Mouse (Mus musculus): ENCODE results near the gene Arhgef38. TPM values are rescaled to one million over a fixed set of nuclear protein-coding genes. Genes with fewer than 3 reads are reported as not detected.
A peak's percentile ranks its signal among the peaks of the same experiment; 100 is the strongest.

Arhgef38 gene
- polyA plus RNA-seq (2016; fragmentation: Nextera tagmentation; extraction: Ambion mirVana), result not detected in 2 replicates

DNA sequence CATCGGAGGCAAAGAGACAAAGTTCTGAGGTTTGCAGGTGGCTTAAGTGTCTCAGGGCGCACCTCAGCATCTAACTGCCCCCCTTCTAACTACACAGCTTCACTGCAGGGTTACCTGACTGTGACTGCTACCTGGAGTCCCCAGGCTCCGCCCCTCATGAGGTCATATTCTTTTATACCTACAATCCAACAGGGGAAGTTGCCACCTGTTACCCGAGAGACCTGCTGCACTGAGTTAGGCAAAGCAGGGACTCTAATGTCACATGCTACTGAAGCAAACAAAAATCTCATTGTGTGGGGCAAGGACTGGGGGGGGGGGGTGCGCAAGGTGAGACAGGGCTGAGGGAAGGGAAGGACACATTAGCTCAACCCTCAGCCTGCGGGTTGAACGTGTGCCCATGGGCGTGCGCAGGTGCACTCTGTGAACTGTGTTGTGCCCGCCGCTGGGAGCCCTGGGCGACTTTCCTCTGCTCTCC, at the start of gene Arhgef38:
Gene Arhgef38 (minus strand): TSS at position 129 of the 475 bp plus-strand sequence.
- WGBS, result 60% methylated on average over 11 of the region's 12 CpGs
- Histone ChIP-seq H3K4me1 (no peaks in the 10 kb centered on the region), H3K9me3 (replicated peaks) (no peaks in the 10 kb centered on the region), H3K27me3 (ENCODE audit: low read depth, poor library complexity, severe bottlenecking) (no peaks in the 10 kb centered on the region), H3K27ac (no peak within 1 kb of the TSS), H3K36me3 (no peaks in the 10 kb centered on the region), H3K4me3 (no peak within 1 kb of the TSS)
- no peak for DNase-seq (ENCODE audit: low spot score)

DNA sequence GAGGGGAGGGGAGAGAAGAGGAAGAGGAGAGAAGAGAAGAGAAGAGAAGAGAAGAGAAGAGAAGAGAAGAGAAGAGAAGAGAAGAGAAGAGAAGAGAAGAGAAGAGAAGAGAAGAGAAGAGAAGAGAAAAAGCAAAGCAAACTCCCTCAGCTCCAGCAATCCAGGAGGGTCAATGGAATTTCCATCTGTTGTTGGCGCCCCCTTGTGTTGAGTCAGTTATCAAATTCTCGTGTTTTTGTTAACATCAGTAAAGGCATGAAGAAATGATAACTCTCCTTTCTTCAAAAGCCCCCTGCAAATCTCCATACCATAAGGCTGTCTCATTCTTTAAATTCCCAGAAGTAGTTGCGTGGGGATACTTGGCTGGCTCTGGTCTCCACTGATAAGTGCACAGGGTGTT, 37.1 kb upstream of the Arhgef38 start:
- DNase-seq (ENCODE audit: low spot score), result peak; percentile 66
- Histone ChIP-seq H3K4me3 (no peak overlapping the region), H3K4me1 (no peaks in the 10 kb centered on the region), H3K27me3 (ENCODE audit: low read depth, poor library complexity, severe bottlenecking) (no peaks in the 10 kb centered on the region), H3K36me3 (no peaks in the 10 kb centered on the region), H3K9me3 (replicated peaks) (no peaks in the 10 kb centered on the region), H3K27ac (no peak overlapping the region)
- 17% methylated on average over 3 of the region's 3 CpGs for WGBS

DNA sequence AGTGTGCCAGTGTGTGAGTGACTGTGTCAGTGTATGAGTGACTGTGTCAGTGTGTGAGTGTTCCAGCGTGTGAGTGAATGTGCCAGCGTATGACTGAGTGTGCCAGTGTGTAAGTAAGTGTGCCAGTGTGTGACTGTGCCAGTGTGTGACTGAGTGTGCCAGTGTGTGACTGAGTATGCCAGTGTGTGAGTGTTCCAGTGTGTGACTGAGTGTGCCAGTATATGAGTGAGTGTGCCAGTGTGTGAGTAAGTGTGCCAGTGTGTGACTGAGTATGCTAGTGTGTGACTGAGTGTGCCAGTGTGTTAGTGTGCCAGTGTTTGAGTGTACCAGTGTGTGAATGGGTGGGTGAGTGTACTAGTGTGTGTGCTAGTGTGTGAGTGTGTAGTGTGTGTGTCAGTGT, 24.1 kb upstream of the Arhgef38 start:
- Histone ChIP-seq H3K4me3 (no peak overlapping the region), H3K9me3 (replicated peaks) (no peaks in the 10 kb centered on the region), H3K27ac (no peak overlapping the region), H3K27me3 (ENCODE audit: low read depth, poor library complexity, severe bottlenecking) (no peaks in the 10 kb centered on the region), H3K36me3 (no peaks in the 10 kb centered on the region), H3K4me1 (no peaks in the 10 kb centered on the region)
- no peak for DNase-seq (ENCODE audit: low spot score)
- 92% methylated on average over 2 of the region's 2 CpGs for WGBS

DNA sequence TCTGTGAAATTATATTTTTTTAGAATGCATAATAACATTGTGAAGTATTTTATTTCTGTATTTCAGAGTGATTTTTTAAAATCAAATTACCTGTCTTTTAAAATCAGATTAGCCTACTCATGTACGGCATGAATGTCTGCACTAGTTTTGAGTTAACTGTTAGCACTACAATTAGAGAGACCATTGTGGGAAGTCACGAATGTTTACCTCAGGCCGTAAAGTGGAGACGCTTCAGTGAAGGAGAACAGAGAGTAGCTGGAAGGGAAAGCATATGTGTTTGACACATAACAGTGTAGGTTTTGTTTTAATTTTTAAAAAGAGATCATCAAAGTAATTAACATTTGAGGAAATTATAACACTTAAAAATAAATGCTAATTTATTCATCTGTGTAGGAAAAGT, 21.1 kb upstream of the Arhgef38 start:
- Histone ChIP-seq H3K36me3 (no peaks in the 10 kb centered on the region), H3K27me3 (ENCODE audit: low read depth, poor library complexity, severe bottlenecking) (no peaks in the 10 kb centered on the region), H3K27ac (no peak overlapping the region), H3K4me3 (no peak overlapping the region), H3K9me3 (replicated peaks) (no peaks in the 10 kb centered on the region), H3K4me1 (no peaks in the 10 kb centered on the region)
- WGBS, result 77% methylated on average over 4 of the region's 4 CpGs
- DNase-seq (ENCODE audit: low spot score), result no peak

DNA sequence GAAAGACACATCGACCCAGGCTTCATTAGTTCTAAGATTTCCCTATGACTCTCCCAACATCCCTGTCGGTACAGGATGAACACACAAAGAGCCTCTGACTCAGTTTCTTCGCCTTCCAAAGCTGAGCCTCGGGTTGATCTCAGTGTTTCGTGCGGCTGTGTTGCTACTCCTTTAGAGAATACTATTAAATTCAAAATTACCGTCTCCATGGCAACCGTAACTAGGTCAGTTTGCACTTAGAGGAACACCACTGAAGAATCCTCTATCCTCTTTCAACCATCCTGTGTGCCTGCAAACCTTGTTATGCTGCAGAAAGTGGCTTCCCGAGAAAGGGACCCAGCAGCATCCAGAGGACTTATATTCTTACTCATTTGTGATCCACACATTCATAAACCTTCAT, 9.3 kb upstream of the Arhgef38 start:
- H3K36me3 ChIP-seq, result no peaks in the 10 kb centered on the region
- no peak overlapping the region for H3K4me3 ChIP-seq
- H3K27me3 ChIP-seq (ENCODE audit: low read depth, poor library complexity, severe bottlenecking), result no peaks in the 10 kb centered on the region
- 91% methylated on average over 9 of the region's 9 CpGs for WGBS
- DNase-seq (ENCODE audit: low spot score), result no peak
- H3K9me3 ChIP-seq (replicated peaks), result no peaks in the 10 kb centered on the region
- H3K27ac ChIP-seq, result no peak overlapping the region
- no peaks in the 10 kb centered on the region for H3K4me1 ChIP-seq

DNA sequence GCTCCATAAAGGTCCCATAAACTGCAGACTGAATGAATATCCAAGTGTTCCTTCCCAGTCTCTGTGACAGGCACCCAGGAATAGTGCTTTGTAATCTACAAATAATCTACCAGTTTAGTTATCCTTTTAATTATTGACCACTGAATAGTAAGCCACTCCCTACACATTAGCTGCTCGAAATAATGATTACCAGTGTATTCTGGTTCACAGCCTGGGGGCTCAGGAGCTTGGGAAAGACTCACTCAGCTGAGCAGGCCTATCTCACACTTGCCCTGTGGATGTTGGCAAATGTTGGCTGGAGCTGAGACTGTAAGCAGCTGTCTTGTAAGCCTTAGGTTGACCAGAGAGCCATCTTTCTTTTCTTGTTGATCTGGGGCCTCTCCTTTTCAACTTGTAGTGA, 7.2 kb upstream of the Arhgef38 start:
- 84% methylated on average over 1 of the region's 1 CpGs for WGBS

DNA sequence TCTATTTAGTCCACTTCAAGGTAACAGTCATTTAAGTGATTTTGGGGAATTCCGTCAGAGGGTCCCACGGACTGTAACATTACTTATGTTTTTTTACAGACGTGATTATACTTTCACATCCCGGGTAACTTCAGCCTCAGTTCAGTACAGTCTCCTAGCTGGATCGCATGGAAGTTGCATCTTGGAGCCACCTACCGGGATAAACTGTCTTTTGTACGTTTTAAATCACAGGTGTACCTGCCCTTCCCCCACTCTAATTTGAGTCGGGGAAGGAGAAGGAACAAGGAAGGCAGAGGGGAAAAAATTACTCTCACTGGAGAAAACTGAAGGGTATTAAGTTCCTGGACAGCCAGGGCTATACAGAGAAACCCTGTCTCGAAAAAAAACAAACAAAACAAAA, 756 bp downstream of the Arhgef38 start:
- DNase-seq (ENCODE audit: low spot score), result no peak
- H3K36me3 ChIP-seq, result no peaks in the 10 kb centered on the region
- WGBS, result 65% methylated on average over 9 of the region's 9 CpGs

More for the DNA sequence above, 7.2 kb upstream of the Arhgef38 start:
- H3K27ac ChIP-seq, result no peak overlapping the region
- no peak for DNase-seq (ENCODE audit: low spot score)
- no peaks in the 10 kb centered on the region for H3K36me3 ChIP-seq
- H3K27me3 ChIP-seq (ENCODE audit: low read depth, poor library complexity, severe bottlenecking), result no peaks in the 10 kb centered on the region
- H3K4me1 ChIP-seq, result no peaks in the 10 kb centered on the region
- no peaks in the 10 kb centered on the region for H3K9me3 ChIP-seq (replicated peaks)
- H3K4me3 ChIP-seq, result no peak overlapping the region

DNA sequence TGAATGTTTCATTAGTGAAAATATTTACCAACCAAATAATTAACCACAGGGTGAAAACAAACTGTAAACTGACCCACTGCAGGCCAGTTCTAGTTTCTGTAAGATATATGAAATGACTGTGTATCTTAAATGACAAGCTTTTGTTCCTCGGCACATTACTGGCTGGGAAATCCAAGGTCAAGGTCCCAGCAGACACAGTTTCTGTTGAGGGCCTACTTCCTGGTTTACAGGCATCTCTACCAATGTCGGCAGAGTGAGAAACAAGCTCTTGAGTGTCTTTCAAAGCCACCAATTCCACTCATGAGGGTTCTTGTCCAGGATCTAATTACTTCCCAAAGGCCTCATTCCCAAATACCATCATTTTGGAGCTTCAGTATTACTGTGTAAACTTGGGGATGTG, 4.3 kb downstream of the Arhgef38 start:
- no peaks in the 10 kb centered on the region for H3K27me3 ChIP-seq (ENCODE audit: low read depth, poor library complexity, severe bottlenecking)
- H3K4me1 ChIP-seq, result no peaks in the 10 kb centered on the region
- H3K9me3 ChIP-seq (replicated peaks), result no peaks in the 10 kb centered on the region
- DNase-seq (ENCODE audit: low spot score), result no peak
- H3K36me3 ChIP-seq, result no peaks in the 10 kb centered on the region
- no peak overlapping the region for H3K4me3 ChIP-seq
- 85% methylated on average over 2 of the region's 2 CpGs for WGBS
- H3K27ac ChIP-seq, result no peak overlapping the region

More for the DNA sequence above, 756 bp downstream of the Arhgef38 start:
- Histone ChIP-seq H3K4me1 (no peaks in the 10 kb centered on the region), H3K9me3 (replicated peaks) (no peaks in the 10 kb centered on the region), H3K4me3 (no peak overlapping the region), H3K27me3 (ENCODE audit: low read depth, poor library complexity, severe bottlenecking) (no peaks in the 10 kb centered on the region), H3K27ac (no peak overlapping the region)

DNA sequence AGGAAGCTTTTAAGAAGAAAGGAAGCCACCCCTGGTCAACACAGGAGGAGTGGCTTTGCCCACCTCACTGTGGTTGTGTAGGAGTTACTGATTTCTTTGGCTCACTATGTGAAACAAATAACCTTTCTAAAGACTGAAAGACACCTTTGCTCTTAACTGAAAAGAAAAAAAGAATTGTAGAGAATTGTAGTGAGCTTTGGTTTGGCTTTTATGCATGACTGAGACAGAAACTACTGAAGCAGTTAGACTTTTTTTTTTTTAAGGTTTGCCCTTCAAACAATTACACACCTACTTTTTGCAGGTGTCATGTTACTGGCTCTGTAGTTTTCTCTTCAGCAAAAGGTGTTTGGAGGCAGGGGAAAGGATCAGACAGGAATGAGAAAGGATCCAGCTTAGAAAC, 5.2 kb downstream of the Arhgef38 start:
- no peaks in the 10 kb centered on the region for H3K36me3 ChIP-seq
- DNase-seq (ENCODE audit: low spot score), result no peak
- H3K4me1 ChIP-seq, result no peaks in the 10 kb centered on the region
- no peaks in the 10 kb centered on the region for H3K27me3 ChIP-seq (ENCODE audit: low read depth, poor library complexity, severe bottlenecking)
- H3K9me3 ChIP-seq (replicated peaks), result no peaks in the 10 kb centered on the region
- no peak overlapping the region for H3K4me3 ChIP-seq
- no peak overlapping the region for H3K27ac ChIP-seq

DNA sequence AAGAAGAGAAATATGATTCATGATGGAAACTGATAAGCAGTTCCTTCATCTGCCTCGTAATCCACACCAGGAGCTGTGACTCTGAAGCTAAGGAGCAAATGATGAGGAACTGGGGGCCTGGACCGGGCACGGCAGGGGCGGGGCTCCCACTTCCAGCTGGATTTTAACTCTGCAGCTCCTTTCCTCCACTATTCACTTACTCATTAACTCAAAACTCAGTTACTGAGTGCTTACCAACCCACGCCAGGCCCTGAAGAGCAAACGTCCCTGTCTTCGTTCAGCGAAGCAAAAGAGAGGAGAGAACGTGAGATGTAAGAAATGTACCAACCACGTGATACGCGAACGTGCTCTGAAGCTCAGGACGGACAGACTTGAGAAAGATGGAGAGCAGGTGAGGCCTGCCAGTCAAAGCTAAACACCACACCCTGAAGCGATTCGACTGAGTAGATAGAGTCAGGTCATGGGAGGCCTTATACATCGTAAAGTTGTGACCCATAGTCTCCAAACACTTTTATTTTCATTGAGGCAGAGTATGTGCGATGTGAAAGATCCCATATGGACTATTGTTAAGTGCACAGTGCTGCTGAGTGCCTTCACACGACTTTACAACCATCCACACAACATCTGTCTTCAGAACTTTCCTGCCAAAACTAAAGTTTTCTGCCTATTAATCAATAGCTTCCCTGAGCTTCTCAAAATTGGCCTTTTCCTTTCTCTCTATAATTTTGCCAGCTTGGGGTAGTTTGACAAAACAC, 7.3 kb downstream of the Arhgef38 start:
- 85% methylated on average over 19 of the region's 19 CpGs for WGBS

DNA sequence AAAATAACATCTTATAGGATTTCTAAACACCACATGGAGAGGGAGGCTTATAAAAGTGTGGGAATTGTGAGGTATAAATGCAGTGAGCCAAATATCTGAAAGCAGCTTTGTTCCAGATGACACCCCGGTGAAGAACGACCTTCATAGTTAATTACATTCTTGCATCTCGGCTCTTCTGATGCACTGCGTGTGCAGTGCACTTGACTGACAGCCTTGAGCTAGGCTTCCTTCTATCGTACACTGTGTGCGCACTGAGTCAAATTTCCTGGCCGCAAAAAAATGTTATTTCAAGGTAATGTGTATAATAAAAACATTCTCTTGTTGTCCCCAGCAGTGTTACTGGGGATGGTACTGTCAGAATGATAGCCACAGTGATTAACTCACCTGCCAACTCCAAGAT, 16.2 kb downstream of the Arhgef38 start:
- no peaks in the 10 kb centered on the region for H3K36me3 ChIP-seq
- 90% methylated on average over 7 of the region's 7 CpGs for WGBS
- H3K27me3 ChIP-seq (ENCODE audit: low read depth, poor library complexity, severe bottlenecking), result no peaks in the 10 kb centered on the region
- no peak overlapping the region for H3K4me3 ChIP-seq
- no peaks in the 10 kb centered on the region for H3K9me3 ChIP-seq (replicated peaks)
- H3K27ac ChIP-seq, result no peak overlapping the region
- no peak for DNase-seq (ENCODE audit: low spot score)
- H3K4me1 ChIP-seq, result no peaks in the 10 kb centered on the region

More for the DNA sequence above, 7.3 kb downstream of the Arhgef38 start:
- no peak for DNase-seq (ENCODE audit: low spot score)
- Histone ChIP-seq H3K36me3 (no peaks in the 10 kb centered on the region), H3K4me1 (no peaks in the 10 kb centered on the region), H3K4me3 (no peak overlapping the region), H3K9me3 (replicated peaks) (no peaks in the 10 kb centered on the region), H3K27ac (no peak overlapping the region), H3K27me3 (ENCODE audit: low read depth, poor library complexity, severe bottlenecking) (no peaks in the 10 kb centered on the region)

DNA sequence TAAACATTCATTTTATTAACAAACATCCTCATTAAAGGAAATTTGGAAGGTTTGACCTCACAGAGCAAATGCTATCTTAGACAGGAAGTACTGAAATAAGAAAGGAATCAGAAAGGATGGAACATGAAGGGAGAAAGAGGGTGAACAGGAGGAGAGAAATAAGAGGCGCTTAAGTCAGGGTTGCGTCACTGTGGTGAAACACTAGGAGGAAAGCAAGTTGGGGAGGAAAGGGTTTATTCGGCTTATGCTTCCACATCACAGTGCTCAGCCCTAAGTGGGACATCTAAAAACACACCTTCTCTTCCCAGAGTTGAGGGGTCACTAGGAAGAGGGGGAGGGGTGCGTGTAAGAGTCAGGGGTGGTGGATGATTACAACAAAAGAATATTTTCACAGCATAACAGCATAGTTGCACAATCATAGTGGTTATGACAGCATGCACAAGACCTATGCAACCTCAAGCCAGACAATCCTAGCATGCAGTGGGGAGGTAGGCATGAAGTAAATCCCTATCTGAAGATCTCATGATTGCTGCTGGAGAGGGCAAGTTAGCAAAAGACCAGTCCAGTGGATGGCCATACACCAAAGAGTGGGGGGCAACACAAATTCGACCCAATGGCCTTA, 19.4 kb downstream of the Arhgef38 start:
- H3K27me3 ChIP-seq (ENCODE audit: low read depth, poor library complexity, severe bottlenecking), result no peaks in the 10 kb centered on the region
- H3K4me1 ChIP-seq, result no peaks in the 10 kb centered on the region
- H3K27ac ChIP-seq, result no peak overlapping the region
- no peaks in the 10 kb centered on the region for H3K36me3 ChIP-seq
- H3K4me3 ChIP-seq, result no peak overlapping the region
- DNase-seq (ENCODE audit: low spot score), result no peak
- WGBS, result 95% methylated on average over 5 of the region's 5 CpGs
- no peaks in the 10 kb centered on the region for H3K9me3 ChIP-seq (replicated peaks)

DNA sequence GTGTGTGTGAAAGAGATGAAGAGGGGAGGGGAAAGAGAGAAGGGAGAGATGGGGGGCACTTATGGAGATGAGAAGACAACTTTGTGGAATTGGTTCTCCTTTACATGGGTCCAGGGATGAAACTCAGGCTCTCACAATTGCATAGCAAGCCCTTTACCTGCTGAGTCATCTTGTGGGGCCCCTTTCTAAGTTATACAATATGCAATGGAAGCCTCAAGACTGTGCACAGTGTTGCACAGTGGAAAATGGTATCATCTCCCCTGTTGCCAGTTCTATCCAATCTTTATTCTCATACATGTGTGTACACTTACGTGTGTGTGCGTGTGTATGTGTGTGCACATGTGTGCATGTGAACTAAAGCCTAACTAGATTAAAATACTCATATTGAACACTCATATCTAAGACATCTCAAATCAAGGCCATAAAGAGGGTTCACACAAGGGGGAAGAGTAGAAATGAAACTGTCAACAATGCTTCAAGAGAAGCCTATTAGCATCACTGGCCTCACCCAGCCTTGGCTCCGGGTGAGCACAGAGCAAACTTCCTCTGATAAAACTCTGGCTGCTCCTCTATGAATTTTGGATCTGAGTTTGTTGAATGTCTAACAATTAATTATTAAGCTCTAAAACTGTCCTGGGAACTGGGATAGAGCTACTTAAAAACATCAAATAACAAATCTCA, 21.2 kb downstream of the Arhgef38 start:
- no peak for DNase-seq (ENCODE audit: low spot score)
- H3K4me1 ChIP-seq, result no peaks in the 10 kb centered on the region
- no peaks in the 10 kb centered on the region for H3K9me3 ChIP-seq (replicated peaks)
- WGBS, result 87% methylated on average over 3 of the region's 3 CpGs
- no peaks in the 10 kb centered on the region for H3K27me3 ChIP-seq (ENCODE audit: low read depth, poor library complexity, severe bottlenecking)
- no peak overlapping the region for H3K4me3 ChIP-seq
- H3K27ac ChIP-seq, result no peak overlapping the region
- H3K36me3 ChIP-seq, result no peaks in the 10 kb centered on the region

Measured in limb, embryonic 10.5 days (tissue).